Mouse (Mus musculus): Measurements from ENCODE around the gene Sox10. TPM values are rescaled to one million over a fixed set of nuclear protein-coding genes. Genes with fewer than 3 reads are reported as not detected.

The Sox10 gene
- polyA plus RNA-seq, 1 experiment from 2014 or later: 0.25 TPM

GRCm38 (mm10) chr15:79192885-79193845 is 28.1 kb upstream of the Sox10 start:
- Histone ChIP-seq H3K27me3 (ENCODE audit: insufficient read depth, low read length) (no peaks in the 10 kb centered on the region), H3K4me1 (replicated peaks; ENCODE audit: insufficient read depth, low read length) (peaks cover 5% of the 10 kb centered on the region; the same call in 1 of the 2 replicates), H3K9me3 (replicated peaks; ENCODE audit: low read length) (no peaks in the 10 kb centered on the region), H3K4me3 (replicated peaks; ENCODE audit: low read depth, low read length) (no peak overlapping the region), H3K36me3 (ENCODE audit: insufficient read depth, low read length) (no peaks in the 10 kb centered on the region), H3K4me2 (ENCODE audit: low read length) (peak overlapping the region; percentile 18; the same call in 1 of the 2 replicates), H3K9ac (ENCODE audit: low read depth, low read length) (no peak overlapping the region), H3K27ac (no peak overlapping the region)
- DNase-seq (ENCODE audit: low spot score) (no peak), ATAC-seq (replicated peaks; ENCODE audit: low FRiP score, low read depth) (no peak)
- no peak for TF ChIP-seq CTCF (IDR thresholded peaks at IDR 0.05; ENCODE audit: low read depth)
- WGBS: 39% methylated on average over 27 of the region's 27 CpGs

GRCm38 (mm10) chr15:79192450-79192849 is 27.4 kb upstream of the Sox10 start:
- H3K36me3 ChIP-seq (ENCODE audit: insufficient read depth, low read length): no peaks in the 10 kb centered on the region
- no peak overlapping the region for H3K4me3 ChIP-seq (replicated peaks; ENCODE audit: low read depth, low read length)
- H3K4me2 ChIP-seq (ENCODE audit: low read length): no peak overlapping the region
- no peaks in the 10 kb centered on the region for H3K27me3 ChIP-seq (ENCODE audit: insufficient read depth, low read length)
- peaks cover 5% of the 10 kb centered on the region; the same call in 1 of the 2 replicates for H3K4me1 ChIP-seq (replicated peaks; ENCODE audit: insufficient read depth, low read length)
- no peak overlapping the region for H3K9ac ChIP-seq (ENCODE audit: low read depth, low read length)
- H3K9me3 ChIP-seq (replicated peaks; ENCODE audit: low read length): no peaks in the 10 kb centered on the region
- 86% methylated on average over 6 of the region's 6 CpGs for WGBS
- H3K27ac ChIP-seq: no peak overlapping the region
- no peak for TF ChIP-seq CTCF (IDR thresholded peaks at IDR 0.05; ENCODE audit: low read depth)
- ATAC-seq (replicated peaks; ENCODE audit: low FRiP score, low read depth): no peak
- no peak for DNase-seq (ENCODE audit: low spot score)

DNA sequence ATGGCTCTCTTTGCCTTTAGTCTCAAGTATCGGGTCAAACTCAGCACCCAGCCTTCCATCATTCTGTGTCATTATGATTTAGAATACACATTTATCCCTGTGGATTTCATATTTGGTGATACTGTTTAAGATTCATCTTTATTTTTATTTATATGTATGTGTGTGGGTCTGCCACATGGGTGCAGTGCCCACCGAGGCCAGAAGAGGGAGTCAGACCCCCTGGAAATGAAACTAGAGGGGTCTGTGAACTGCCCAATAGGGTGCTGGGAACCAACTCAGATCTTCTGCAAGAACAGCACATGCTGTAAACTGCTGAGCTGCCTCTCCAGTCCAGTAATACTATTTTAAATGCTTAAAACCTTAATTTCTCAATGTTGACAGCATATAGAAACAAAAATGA is 26.4 kb upstream of the Sox10 start:
- H3K4me3 ChIP-seq (replicated peaks; ENCODE audit: low read depth, low read length): no peak overlapping the region
- no peaks in the 10 kb centered on the region for H3K36me3 ChIP-seq (ENCODE audit: insufficient read depth, low read length)
- H3K4me2 ChIP-seq (ENCODE audit: low read length): no peak overlapping the region
- ATAC-seq (replicated peaks; ENCODE audit: low FRiP score, low read depth) (no peak), DNase-seq (ENCODE audit: low spot score) (no peak)
- no peak for TF ChIP-seq CTCF (IDR thresholded peaks at IDR 0.05; ENCODE audit: low read depth)
- H3K27ac ChIP-seq: no peak overlapping the region
- H3K9me3 ChIP-seq (replicated peaks; ENCODE audit: low read length): no peaks in the 10 kb centered on the region
- H3K4me1 ChIP-seq (replicated peaks; ENCODE audit: insufficient read depth, low read length): peaks cover 5% of the 10 kb centered on the region; the same call in 1 of the 2 replicates
- H3K27me3 ChIP-seq (ENCODE audit: insufficient read depth, low read length): no peaks in the 10 kb centered on the region
- WGBS: 93% methylated on average over 2 of the region's 2 CpGs
- H3K9ac ChIP-seq (ENCODE audit: low read depth, low read length): no peak overlapping the region

- H3K4me3 ChIP-seq (replicated peaks; ENCODE audit: low read depth, low read length): no peak overlapping the region
- no peak overlapping the region for H3K4me2 ChIP-seq (ENCODE audit: low read length)
- TF ChIP-seq CTCF (IDR thresholded peaks at IDR 0.05; ENCODE audit: low read depth): no peak
- ATAC-seq (replicated peaks; ENCODE audit: low FRiP score, low read depth): no peak
- no peaks in the 10 kb centered on the region for H3K27me3 ChIP-seq (ENCODE audit: insufficient read depth, low read length)
- no peaks in the 10 kb centered on the region for H3K36me3 ChIP-seq (ENCODE audit: insufficient read depth, low read length)
- H3K9me3 ChIP-seq (replicated peaks; ENCODE audit: low read length): no peaks in the 10 kb centered on the region
- no peak overlapping the region for H3K27ac ChIP-seq
- H3K9ac ChIP-seq (ENCODE audit: low read depth, low read length): no peak overlapping the region
- no peak for DNase-seq (ENCODE audit: low spot score)
- peaks cover 1% of the 10 kb centered on the region; the same call in 1 of the 2 replicates for H3K4me1 ChIP-seq (replicated peaks; ENCODE audit: insufficient read depth, low read length)
- 84% methylated on average over 8 of the region's 8 CpGs for WGBS
Observed at GRCm38 (mm10) chr15:79187819-79188218, 22.8 kb upstream of the Sox10 start.

GRCm38 (mm10) chr15:79185213-79185612 is 20.2 kb upstream of the Sox10 start:
- WGBS: 70% methylated on average over 10 of the region's 10 CpGs
- no peak overlapping the region for H3K9ac ChIP-seq (ENCODE audit: low read depth, low read length)
- H3K27ac ChIP-seq: no peak overlapping the region
- TF ChIP-seq CTCF (IDR thresholded peaks at IDR 0.05; ENCODE audit: low read depth): no peak
- H3K4me3 ChIP-seq (replicated peaks; ENCODE audit: low read depth, low read length): no peak overlapping the region
- DNase-seq (ENCODE audit: low spot score) (no peak), ATAC-seq (replicated peaks; ENCODE audit: low FRiP score, low read depth) (no peak)
- no peaks in the 10 kb centered on the region for H3K9me3 ChIP-seq (replicated peaks; ENCODE audit: low read length)
- H3K4me1 ChIP-seq (replicated peaks; ENCODE audit: insufficient read depth, low read length): no peaks in the 10 kb centered on the region
- no peaks in the 10 kb centered on the region for H3K27me3 ChIP-seq (ENCODE audit: insufficient read depth, low read length)
- H3K4me2 ChIP-seq (ENCODE audit: low read length): no peak overlapping the region
- no peaks in the 10 kb centered on the region for H3K36me3 ChIP-seq (ENCODE audit: insufficient read depth, low read length)

GRCm38 (mm10) chr15:79176905-79177304 is 11.9 kb upstream of the Sox10 start:
- DNase-seq (ENCODE audit: low spot score) (no peak), ATAC-seq (replicated peaks; ENCODE audit: low FRiP score, low read depth) (no peak; the same call in 1 of the 2 replicates)
- no peaks in the 10 kb centered on the region for H3K9me3 ChIP-seq (replicated peaks; ENCODE audit: low read length)
- no peak for TF ChIP-seq CTCF (IDR thresholded peaks at IDR 0.05; ENCODE audit: low read depth)
- no peak overlapping the region for H3K9ac ChIP-seq (ENCODE audit: low read depth, low read length)
- no peak overlapping the region for H3K4me2 ChIP-seq (ENCODE audit: low read length)
- H3K4me3 ChIP-seq (replicated peaks; ENCODE audit: low read depth, low read length): no peak overlapping the region
- no peak overlapping the region for H3K27ac ChIP-seq
- H3K36me3 ChIP-seq (ENCODE audit: insufficient read depth, low read length): no peaks in the 10 kb centered on the region
- no peaks in the 10 kb centered on the region for H3K27me3 ChIP-seq (ENCODE audit: insufficient read depth, low read length)
- 35% methylated on average over 6 of the region's 6 CpGs for WGBS
- H3K4me1 ChIP-seq (replicated peaks; ENCODE audit: insufficient read depth, low read length): no peaks in the 10 kb centered on the region

Data from kidney, postnatal 0 days (tissue).